Mouse (Mus musculus) lung, embryonic 16.5 days (tissue): ENCODE measurements around the gene Errfi1. TPM values are rescaled to one million over a fixed set of nuclear protein-coding genes. Genes with fewer than 3 reads are reported as not detected.

Source experiments
- ATAC-seq: fragments of 200-750 bp; cut with Nextera tagmentation; 2 replicates; pipeline ENCODE4 v1.8.0; 2017; ENCODE audit warnings: low read depth, mild to moderate bottlenecking, moderate library complexity
- H3K27ac ChIP-seq: fragments of 300-500 bp; sonication (generic); 2 replicates; pipeline ENCODE4 v1.5.1; 2014; ENCODE audit warnings: mild to moderate bottlenecking, control low read depth, low read length
- H3K27me3 ChIP-seq: fragments of 300-500 bp; sonication (generic); 2 replicates; pipeline ENCODE4 v1.6.1; 2014; ENCODE audit warnings: low read depth, low read length, mixed read lengths; ENCODE audit not compliant: control insufficient read depth, insufficient read depth
- H3K36me3 ChIP-seq: fragments of 300-500 bp; sonication (generic); 2 replicates; pipeline ENCODE4 v1.6.1; 2014; ENCODE audit warnings: low read length; ENCODE audit not compliant: control insufficient read depth, insufficient read depth
- H3K4me1 ChIP-seq: fragments of 300-500 bp; sonication (generic); replicated peaks from 2 replicates; pipeline ENCODE4 v1.6.1; 2014; ENCODE audit warnings: low read length, mixed read lengths; ENCODE audit not compliant: control insufficient read depth, insufficient read depth
- H3K4me2 ChIP-seq: fragments of 300-500 bp; sonication (generic); 2 replicates; pipeline ENCODE4 v1.6.1; 2014; ENCODE audit warnings: low read depth, low read length, control low read depth
- H3K4me3 ChIP-seq: fragments of 300-500 bp; sonication (generic); 2 replicates; pipeline ENCODE4 v1.5.1; 2014; ENCODE audit warnings: mild to moderate bottlenecking, low read length, control low read depth
- H3K9ac ChIP-seq: fragments of 300-500 bp; sonication (generic); 2 replicates; pipeline ENCODE4 v1.6.1; 2014; ENCODE audit warnings: low read length, control low read depth
- H3K9me3 ChIP-seq: fragments of 300-500 bp; sonication (generic); 2 replicates; pipeline ENCODE4 v1.6.1; 2016; ENCODE audit warnings: low read length; ENCODE audit not compliant: control insufficient read depth
- WGBS: fragments of 180-500 bp; shearing (Covaris S2); extraction: QIAGEN DNeasy Blood & Tissue Kit; methylation state at CpG from one replicate; pipeline ENCODE4 v1.1.7; 2014; 5-methylcytosine and 5-hydroxymethylcytosine counted together
- polyA plus RNA-seq: library from polyadenylated mRNA; unstranded; fragments of >200 nt; fragmentation: Nextera tagmentation; extraction: Ambion mirVana; gene quantifications from 2 replicates; pipeline ENCODE4 v1.2.1, GENCODE M21; 2015

Gene Errfi1
- polyA plus RNA-seq, 1 experiment from 2014 or later: 44.3 TPM

- peak overlapping the region; percentile 96 for H3K4me3 ChIP-seq
- H3K9me3 ChIP-seq: no peaks in the 10 kb centered on the region
- H3K36me3 ChIP-seq: peaks cover 3% of the 10 kb centered on the region; the same call in 1 of the 2 replicates
- H3K9ac ChIP-seq: peak overlapping the region; percentile 59
- H3K4me2 ChIP-seq: peak overlapping the region; percentile 50
- H3K27ac ChIP-seq: peak overlapping the region; percentile 67
- no peak for ATAC-seq
- WGBS: 84% methylated on average over 19 of the region's 19 CpGs
- H3K4me1 ChIP-seq: peaks cover 23% of the 10 kb centered on the region
- H3K27me3 ChIP-seq: no peaks in the 10 kb centered on the region
These were observed 56.6 kb downstream of the Errfi1 start for GRCm38 (mm10) chr4:150910164-150910951.

- peak overlapping the region; percentile 69 for H3K4me2 ChIP-seq
- 0 out of 2 replicates have a peak, but pooled peaks have one; percentile 15 for ATAC-seq
These were observed 60.0 kb downstream of the Errfi1 start for GRCm38 (mm10) chr4:150913743-150914142.

DNA sequence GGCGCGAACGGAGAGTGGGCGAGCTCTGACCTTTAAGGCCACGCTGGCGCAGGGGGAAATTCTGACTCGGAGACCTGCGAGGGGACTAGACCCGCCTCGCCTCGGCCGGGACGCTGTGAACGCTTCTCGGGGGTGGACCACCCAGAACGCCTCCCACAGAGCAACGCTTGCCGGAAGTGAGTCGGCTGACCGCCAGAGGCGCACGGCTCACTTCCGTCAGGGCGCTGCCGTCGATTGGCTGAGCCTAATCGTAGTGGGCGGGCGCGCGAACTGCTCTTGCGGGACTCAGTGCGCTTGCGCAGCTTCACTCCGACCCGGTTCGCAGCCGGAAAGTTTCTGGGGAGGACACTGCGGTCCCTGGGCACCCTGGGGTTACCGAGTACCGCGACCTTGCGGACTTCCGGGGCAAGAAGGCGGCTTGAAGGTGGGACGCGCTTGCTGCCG is 60.6 kb downstream of the Errfi1 start, which contains the start of the genes Park7 and Tnfrsf9:
Gene Park7 (minus strand): TSS at position 148 of the 444 bp plus-strand sequence.
Gene Tnfrsf9 (plus strand): TSS at position 273 of the 444 bp plus-strand sequence.
- peak within 1 kb of the TSS; percentile 69 for H3K4me2 ChIP-seq
- H3K27me3 ChIP-seq: no peaks in the 10 kb centered on the region
- peaks cover 16% of the 10 kb centered on the region for H3K4me1 ChIP-seq
- peak within 1 kb of the TSS; percentile 68 for H3K4me3 ChIP-seq
- H3K9me3 ChIP-seq: no peaks in the 10 kb centered on the region
- H3K27ac ChIP-seq: peak within 1 kb of the TSS; percentile 94
- peak within 1 kb of the TSS; percentile 86 for H3K9ac ChIP-seq
- H3K36me3 ChIP-seq: no peaks in the 10 kb centered on the region
- ATAC-seq: peak; percentile 88
- under 1% methylated on average over 48 of the region's 48 CpGs for WGBS

More at GRCm38 (mm10) chr4:150913743-150914142, 60.0 kb downstream of the Errfi1 start:
- Histone ChIP-seq H3K9me3 (no peaks in the 10 kb centered on the region), H3K36me3 (no peaks in the 10 kb centered on the region), H3K4me3 (peak overlapping the region; percentile 68), H3K4me1 (peaks cover 20% of the 10 kb centered on the region), H3K27ac (peak overlapping the region; percentile 94), H3K27me3 (no peaks in the 10 kb centered on the region), H3K9ac (peak overlapping the region; percentile 86)
- WGBS: 11% methylated on average over 12 of the region's 12 CpGs

DNA sequence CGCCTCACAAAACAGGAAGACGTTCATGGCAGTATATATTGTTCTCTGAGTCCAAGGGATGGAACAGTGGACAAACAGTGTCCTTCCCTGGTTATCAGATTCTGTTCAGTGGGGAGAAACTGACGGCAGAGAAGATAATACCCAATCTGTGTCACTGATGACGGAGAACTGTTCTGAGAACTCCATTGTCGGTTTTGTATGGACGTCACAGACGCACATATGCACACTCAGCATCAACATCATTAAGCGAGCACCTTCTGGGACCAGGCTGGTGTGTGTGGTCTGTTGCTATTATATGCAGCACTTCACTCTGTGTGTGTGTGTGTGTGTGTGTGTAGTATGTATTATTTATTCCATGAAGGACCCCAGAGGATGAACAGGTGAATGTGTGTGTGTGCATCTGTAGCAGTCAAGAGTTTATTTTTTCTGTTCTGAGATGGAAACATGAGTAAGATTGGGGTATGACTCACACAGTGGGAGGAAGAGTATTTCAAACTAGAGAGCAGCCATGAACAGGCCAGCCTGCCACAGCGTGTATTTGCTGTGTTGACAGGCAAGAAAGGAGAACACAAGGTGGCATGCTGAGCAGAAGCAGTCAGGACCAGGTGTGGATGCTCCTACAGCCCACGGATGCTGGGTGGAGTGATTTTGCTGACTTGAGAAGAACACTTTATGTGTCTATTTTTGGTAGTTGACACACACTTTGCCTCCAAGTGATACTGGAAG is 61.6 kb downstream of the Errfi1 start:
- peak overlapping the region; percentile 86 for H3K9ac ChIP-seq
- no peaks in the 10 kb centered on the region for H3K27me3 ChIP-seq
- peak overlapping the region; percentile 30; the same call in 1 of the 2 replicates for H3K27ac ChIP-seq
- 40% methylated on average over 10 of the region's 10 CpGs for WGBS
- no peaks in the 10 kb centered on the region for H3K36me3 ChIP-seq
- H3K9me3 ChIP-seq: no peaks in the 10 kb centered on the region
- no peak for ATAC-seq
- peaks cover 13% of the 10 kb centered on the region for H3K4me1 ChIP-seq
- H3K4me2 ChIP-seq: peak overlapping the region; percentile 69
- peak overlapping the region; percentile 68 for H3K4me3 ChIP-seq

- no peak overlapping the region for H3K4me3 ChIP-seq
- H3K4me1 ChIP-seq: peaks cover 13% of the 10 kb centered on the region
- WGBS: 69% methylated on average over 8 of the region's 8 CpGs
- no peak for ATAC-seq
- H3K4me2 ChIP-seq: no peak overlapping the region
- no peak overlapping the region for H3K9ac ChIP-seq
- no peaks in the 10 kb centered on the region for H3K36me3 ChIP-seq
- no peaks in the 10 kb centered on the region for H3K9me3 ChIP-seq
- no peaks in the 10 kb centered on the region for H3K27me3 ChIP-seq
- H3K27ac ChIP-seq: no peak overlapping the region
These were observed 63.8 kb downstream of the Errfi1 start for GRCm38 (mm10) chr4:150917336-150918027.

Other genes with a start within 250 kb of the Errfi1 start
- gene Slc45a1, start 201.7 kb upstream of the Errfi1 start, polyA plus RNA-seq: 0.14 and 0.15 TPM in 2 replicates
- 403 and 411 TPM in 2 replicates for gene Park7, start 60.5 kb downstream of the Errfi1 start, polyA plus RNA-seq
- 0.45 and 0.49 TPM in 2 replicates for gene Tnfrsf9, start 60.6 kb downstream of the Errfi1 start, polyA plus RNA-seq
- gene Uts2, start 143.2 kb downstream of the Errfi1 start, polyA plus RNA-seq: not detected in 2 replicates
- gene Per3, start 190.7 kb downstream of the Errfi1 start, polyA plus RNA-seq: 9.2 and 11.2 TPM in 2 replicates
- 131 and 140 TPM in 2 replicates for gene Vamp3, start 204.0 kb downstream of the Errfi1 start, polyA plus RNA-seq
- gene Gm13090, start 235.7 kb downstream of the Errfi1 start, polyA plus RNA-seq: not detected in 2 replicates